Mouse (Mus musculus): ENCODE measurements at regions not wholly inside any gene's neighbourhood (a gene's known extent, or its start where the extent isn't known, plus 50 kb on each side); places are given as distances from the start of the nearest gene placed in this dataset.

- peak; percentile 22 for DNase-seq (ENCODE audit: low read depth, low spot score)
- WGBS = 35% methylated on average over 5 of the region's 5 CpGs
These were observed 137.4 kb downstream of the Kitl start for GRCm38 (mm10) chr10:100152821-100153220.

GRCm38 (mm10) chr10:100153311-100153710, 137.9 kb downstream of the Kitl start:
- no peak for DNase-seq (ENCODE audit: low read depth, low spot score)
- 66% methylated on average over 3 of the region's 3 CpGs for WGBS

- DNase-seq (ENCODE audit: low read depth, low spot score) = no peak
- 81% methylated on average over 2 of the region's 2 CpGs for WGBS
These were observed 140.1 kb downstream of the Kitl start for GRCm38 (mm10) chr10:100155566-100155965.

- WGBS = 36% methylated on average over 14 of the region's 14 CpGs
- no peak for DNase-seq (ENCODE audit: low read depth, low spot score)
These were observed 144.6 kb downstream of the Kitl start for GRCm38 (mm10) chr10:100159843-100160531.

GRCm38 (mm10) chr10:100160532-100160852, 145.1 kb downstream of the Kitl start:
- DNase-seq (ENCODE audit: low read depth, low spot score) = no peak
- WGBS = 28% methylated on average over 4 of the region's 4 CpGs

- WGBS = 58% methylated on average over 3 of the region's 3 CpGs
- DNase-seq (ENCODE audit: low read depth, low spot score) = no peak
These were observed 145.7 kb downstream of the Kitl start for GRCm38 (mm10) chr10:100161117-100161516.

GRCm38 (mm10) chr10:100164526-100164925, 149.1 kb downstream of the Kitl start:
- no peak for DNase-seq (ENCODE audit: low read depth, low spot score)
- 17% methylated on average over 1 of the region's 1 CpGs for WGBS

GRCm38 (mm10) chr10:100170836-100171235, 155.4 kb downstream of the Kitl start:
- DNase-seq (ENCODE audit: low read depth, low spot score) = no peak

GRCm38 (mm10) chr10:100197673-100198072, 137.8 kb upstream of the Gm4301 start:
- DNase-seq (ENCODE audit: low read depth, low spot score) = no peak

- WGBS = 59% methylated on average over 8 of the region's 8 CpGs
- no peak for DNase-seq (ENCODE audit: low read depth, low spot score)
These were observed 136.3 kb upstream of the Gm4301 start for GRCm38 (mm10) chr10:100199090-100199690.

- DNase-seq (ENCODE audit: low read depth, low spot score) = no peak
These were observed 135.0 kb upstream of the Gm4301 start for GRCm38 (mm10) chr10:100200431-100200830.

GRCm38 (mm10) chr10:100206617-100207530, 128.6 kb upstream of the Gm4301 start:
- WGBS = 84% methylated on average over 10 of the region's 10 CpGs

More at GRCm38 (mm10) chr10:100200431-100200830, 135.0 kb upstream of the Gm4301 start:
- 33% methylated on average over 8 of the region's 8 CpGs for WGBS

GRCm38 (mm10) chr10:100210684-100211083, 124.8 kb upstream of the Gm4301 start:
- WGBS = 42% methylated on average over 7 of the region's 7 CpGs
- no peak for DNase-seq (ENCODE audit: low read depth, low spot score)

More at GRCm38 (mm10) chr10:100206617-100207530, 128.6 kb upstream of the Gm4301 start:
- DNase-seq (ENCODE audit: low read depth, low spot score) = no peak

GRCm38 (mm10) chr10:100224459-100225097, 110.9 kb upstream of the Gm4301 start:
- WGBS = 42% methylated on average over 3 of the region's 3 CpGs
- no peak for DNase-seq (ENCODE audit: low read depth, low spot score)

- 77% methylated on average over 4 of the region's 4 CpGs for WGBS
These were observed 76.1 kb upstream of the Gm4301 start for GRCm38 (mm10) chr10:100259235-100259900.

GRCm38 (mm10) chr10:100263447-100263846, 72.0 kb upstream of the Gm4301 start:
- WGBS = 57% methylated on average over 2 of the region's 2 CpGs
- DNase-seq (ENCODE audit: low read depth, low spot score) = no peak

More at GRCm38 (mm10) chr10:100259235-100259900, 76.1 kb upstream of the Gm4301 start:
- no peak for DNase-seq (ENCODE audit: low read depth, low spot score)

- 23% methylated on average over 2 of the region's 2 CpGs for WGBS
- no peak for DNase-seq (ENCODE audit: low read depth, low spot score)
These were observed 71.4 kb upstream of the Gm4301 start for GRCm38 (mm10) chr10:100264066-100264465.

GRCm38 (mm10) chr10:100282471-100282870, 53.0 kb upstream of the Gm4301 start:
- no peak for DNase-seq (ENCODE audit: low read depth, low spot score)

Data from large intestine, adult 2 months (tissue).